Mouse (Mus musculus) CH12F3 (cell line): Measurements from ENCODE around the gene Defa26.
"Not testable (repeated sequence)": the region's sequence is repeated elsewhere in the genome, so short reads cannot be mapped to it uniquely, and the experiment has no call there.

Experiments used
- in situ Hi-C: fragments of 300-500 bp; cut with MboI; formaldehyde crosslinking; loops from 2 replicates; pipeline ENCODE4 v1.14.3; 2020; ENCODE audit warnings: low sequenced_read_pairs

Defa26 gene

DNA sequence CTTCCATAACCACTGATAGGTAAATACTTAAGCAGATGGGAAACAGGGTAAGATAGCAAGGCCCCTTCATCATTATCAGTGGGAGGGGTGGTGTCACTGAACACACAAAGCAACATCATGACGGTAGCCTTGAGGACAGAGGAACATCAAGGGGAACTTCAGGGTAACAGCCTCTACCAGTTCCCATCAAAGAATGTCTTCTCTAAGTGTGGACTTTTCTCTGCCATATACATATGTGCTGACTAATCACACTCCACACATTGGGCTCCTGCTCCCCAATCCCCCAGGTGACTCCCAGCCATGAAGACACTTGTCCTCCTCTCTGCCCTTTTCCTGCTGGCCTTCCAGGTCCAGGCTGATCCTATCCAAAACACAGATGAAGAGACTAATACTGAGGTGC, at the start of gene Defa26:
TSS of gene Defa26 (plus strand) at position 301 of the 400 bp plus-strand sequence.
- in situ Hi-C loops: not testable (repeated sequence)

DNA sequence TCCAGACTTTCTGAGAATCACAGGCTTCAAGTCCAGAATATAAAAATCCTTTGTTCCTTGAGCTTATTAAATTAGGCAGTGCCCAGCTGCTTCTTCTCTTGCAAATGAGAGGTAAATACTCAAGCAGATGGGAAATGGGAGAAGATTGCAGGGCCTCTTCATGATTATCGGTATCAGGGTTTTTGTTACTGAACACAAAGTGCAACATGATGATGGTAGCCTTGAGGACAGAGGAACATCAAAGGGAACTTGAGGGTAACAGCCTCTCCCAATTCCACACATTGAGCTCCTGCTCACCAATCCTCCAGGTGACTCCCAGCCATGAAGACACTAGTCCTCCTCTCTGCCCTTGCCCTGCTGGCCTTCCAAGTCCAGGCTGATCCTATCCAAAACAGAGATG, 35.3 kb upstream of the Defa26 start, which contains the start of gene Defa28:
TSS of gene Defa28 (plus strand) at position 301 of the 400 bp plus-strand sequence.
- in situ Hi-C loops: not testable (repeated sequence)

DNA sequence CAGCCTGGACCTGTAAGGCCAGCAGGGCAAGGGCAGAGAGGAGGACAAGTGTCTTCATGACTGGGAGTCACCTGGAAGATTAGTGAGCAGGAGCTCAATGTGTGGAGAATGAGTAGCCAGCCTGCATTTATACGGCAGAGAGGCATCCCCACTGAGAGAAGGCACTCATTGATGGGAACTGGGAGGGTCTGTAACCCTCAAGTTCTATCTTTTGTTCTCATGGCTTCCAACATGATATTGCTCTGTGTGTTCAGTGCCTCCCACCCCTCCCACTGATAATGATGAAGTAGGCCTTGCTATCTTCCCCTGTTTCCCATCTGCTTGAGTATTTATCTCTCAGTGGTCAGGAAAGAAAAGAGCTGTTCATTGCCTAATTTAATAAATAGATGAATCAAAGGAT, 23.6 kb upstream of the Defa26 start, which contains the start of gene Gm7861:
TSS of gene Gm7861 (minus strand) at position 101 of the 400 bp plus-strand sequence.
- in situ Hi-C loops: not testable (repeated sequence)

DNA sequence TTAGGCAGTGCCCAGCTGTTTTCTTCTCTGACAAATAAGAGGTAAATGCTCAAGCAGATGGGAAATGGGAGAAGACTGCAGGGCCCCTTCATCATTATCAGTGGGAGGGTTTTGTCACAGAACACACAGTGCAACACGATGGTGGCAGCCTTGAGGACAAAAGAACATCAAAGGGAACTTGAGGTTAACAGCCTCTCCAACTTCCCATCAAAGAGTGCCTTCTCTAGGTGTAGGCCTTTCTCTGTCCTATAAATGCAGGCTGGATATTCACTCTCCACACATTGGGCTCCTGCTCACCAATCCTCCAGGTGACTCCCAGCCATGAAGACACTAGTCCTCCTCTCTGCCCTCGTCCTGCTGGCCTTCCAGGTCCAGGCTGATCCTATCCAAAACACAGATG, 37.5 kb downstream of the Defa26 start, which contains the start of gene Defa17:
TSS of gene Defa17 (plus strand) at position 301 of the 400 bp plus-strand sequence.
- in situ Hi-C loops: not testable (repeated sequence)

DNA sequence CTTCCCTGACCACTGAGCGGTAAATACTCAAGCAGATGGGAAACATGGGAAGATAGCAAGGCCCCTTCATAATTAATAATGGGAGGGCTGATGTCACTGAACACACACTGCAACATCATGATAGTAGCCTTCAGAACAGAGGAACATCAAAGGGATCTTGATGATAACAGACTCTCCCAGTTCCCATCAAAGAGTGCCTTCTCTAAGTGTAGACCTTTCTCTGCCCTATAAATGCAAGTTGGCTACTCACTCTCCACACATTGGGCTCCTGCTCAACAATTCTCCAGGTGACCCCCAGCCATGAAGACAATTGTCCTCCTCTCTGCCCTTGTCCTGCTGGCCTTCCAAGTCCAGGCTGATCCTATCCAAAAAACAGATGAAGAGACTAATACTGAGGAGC, 47.5 kb downstream of the Defa26 start, which contains the start of gene Defa34:
TSS of gene Defa34 (plus strand) at position 301 of the 400 bp plus-strand sequence.
- in situ Hi-C loops: not testable (repeated sequence)
